ENCODE assay signal across 16 mouse cellular contexts in the genomic region with DNA sequence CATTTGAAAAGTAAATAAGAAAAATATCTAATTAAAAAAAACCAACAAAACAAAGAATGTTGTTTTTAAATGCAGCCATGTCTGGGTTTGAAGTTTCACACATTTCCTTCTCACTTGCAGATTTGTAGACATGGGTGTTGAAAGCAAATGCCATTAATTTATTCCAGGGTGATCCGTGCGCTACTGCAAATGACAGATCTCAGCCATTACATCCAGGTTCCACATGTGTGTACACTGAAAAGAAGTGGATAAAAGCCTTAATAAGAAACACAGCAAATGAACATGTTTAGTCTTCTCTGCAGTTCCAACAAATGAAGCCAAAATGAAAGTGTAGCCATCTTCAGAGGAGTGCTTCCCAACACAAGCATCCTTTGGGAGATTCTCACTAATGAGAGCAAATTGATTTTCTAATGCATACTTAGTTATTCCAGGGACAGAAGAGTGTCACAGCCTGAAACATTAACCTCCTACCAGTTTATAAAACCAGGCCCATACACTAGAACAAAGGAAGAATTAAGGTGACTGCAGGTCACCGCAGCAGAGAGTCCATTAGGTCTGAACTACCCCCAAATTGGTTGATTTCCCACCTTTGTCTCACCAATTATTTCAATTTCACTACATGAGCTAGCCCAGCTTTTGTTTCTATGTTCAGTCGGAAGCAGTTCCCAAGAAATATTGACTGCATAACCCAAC.
DNase-seq lines count a peak whose midpoint lies in the region; ATAC-seq lines count a peak whose summit lies in the region.
"Had no signal": no experiment of that assay in that cellular context is flagged by ENCODE, and none has a peak within 500 bp of the region (broad histone marks: within the 10 kb centered on the region; RNA-seq: fewer than 3 reads in every experiment).

No protein-coding gene starts in this region.

- H3K4me2 ChIP-seq in lung, embryonic 15.5 days, result no peak overlapping the region
- peak overlapping the region; percentile 0; the same call in 1 of the 2 replicates for H3K4me2 ChIP-seq in forebrain, embryonic 14.5 days (ENCODE audit: low read length)
- no peak overlapping the region for H3K4me2 ChIP-seq in midbrain, embryonic 14.5 days (ENCODE audit: low read length)
- H3K4me2 ChIP-seq: embryonic facial prominence, embryonic 12.5 days; heart, embryonic 11.5 days; liver, embryonic 13.5 days had no signal

- peak; percentile 76; the same call in 1 of the 2 replicates for ATAC-seq in lung, embryonic 15.5 days (ENCODE audit: borderline replicate concordance, extremely low read depth, low FRiP score, low TSS enrichment)
- ATAC-seq in forebrain, embryonic 14.5 days, result peak; percentile 82
- no peak for ATAC-seq in midbrain, embryonic 14.5 days (ENCODE audit: low FRiP score, low TSS enrichment)
- ATAC-seq: inflammation-experienced regulatory T-cells, adult 6 months had no signal

- H3K4me1 ChIP-seq in lung, embryonic 15.5 days, result peaks cover 12% of the 10 kb centered on the region; the same call in 1 of the 2 replicates
- no peaks in the 10 kb centered on the region for H3K4me1 ChIP-seq in embryonic facial prominence, embryonic 10.5 days
- H3K4me1 ChIP-seq in forebrain, embryonic 14.5 days (ENCODE audit: control insufficient read depth, insufficient read depth, low read length), result peaks cover 10% of the 10 kb centered on the region; the same call in 1 of the 2 replicates
- H3K4me1 ChIP-seq in midbrain, embryonic 14.5 days (ENCODE audit: control insufficient read depth, insufficient read depth, low read length), result peaks cover 4% of the 10 kb centered on the region; the same call in 1 of the 2 replicates
- H3K4me1 ChIP-seq: embryonic facial prominence, embryonic 12.5 days; liver, embryonic 13.5 days had no signal

- H3K36me3 ChIP-seq in lung, embryonic 15.5 days, result no peaks in the 10 kb centered on the region
- no peaks in the 10 kb centered on the region for H3K36me3 ChIP-seq in embryonic facial prominence, embryonic 10.5 days (replicated peaks)
- H3K36me3 ChIP-seq in forebrain, embryonic 14.5 days (ENCODE audit: control insufficient read depth, insufficient read depth, low read length), result no peaks in the 10 kb centered on the region
- H3K36me3 ChIP-seq in midbrain, embryonic 14.5 days (ENCODE audit: control insufficient read depth, insufficient read depth, low read length), result no peaks in the 10 kb centered on the region
- H3K36me3 ChIP-seq: embryonic facial prominence, embryonic 12.5 days; liver, embryonic 13.5 days had no signal

- H3K9me3 ChIP-seq in lung, embryonic 15.5 days, result no peaks in the 10 kb centered on the region
- no peaks in the 10 kb centered on the region for H3K9me3 ChIP-seq in embryonic facial prominence, embryonic 10.5 days
- no peaks in the 10 kb centered on the region for H3K9me3 ChIP-seq in forebrain, embryonic 14.5 days (replicated peaks; ENCODE audit: control insufficient read depth, low read length)
- no peaks in the 10 kb centered on the region for H3K9me3 ChIP-seq in midbrain, embryonic 14.5 days (ENCODE audit: control insufficient read depth, low read length)
- H3K9me3 ChIP-seq: embryonic facial prominence, embryonic 12.5 days; liver, embryonic 13.5 days had no signal

- DNase-seq in lung, postnatal 36 days, result no peak
- DNase-seq in embryonic facial prominence, embryonic 10.5 days (ENCODE audit: low spot score), result no peak
- peak; percentile 68 for DNase-seq in forebrain, embryonic 14.5 days (ENCODE audit: low spot score)
- DNase-seq in midbrain, embryonic 14.5 days, result peak; percentile 19
- DNase-seq in c-Kit-positive CD71-positive TER-119-positive erythroid progenitor cells, embryonic 14.5 days (ENCODE audit: low spot score), result no peak
- DNase-seq in cerebellum, adult 11-12 months, result no peak
- DNase-seq in urinary bladder, postnatal 36 days (ENCODE audit: low spot score in 2 of 2), result no peak
- DNase-seq: cerebellum, adult 18-20 months; heart, postnatal 14 days; liver, embryonic 13.5 days; right cerebral cortex, postnatal 25 days; thymus, postnatal 4 days had no signal

- H3K9ac ChIP-seq in lung, embryonic 15.5 days, result no peak overlapping the region
- no peak overlapping the region for H3K9ac ChIP-seq in forebrain, embryonic 14.5 days (ENCODE audit: low read length)
- no peak overlapping the region for H3K9ac ChIP-seq in midbrain, embryonic 14.5 days (replicated peaks; ENCODE audit: low read length)
- H3K9ac ChIP-seq: embryonic facial prominence, embryonic 12.5 days; liver, embryonic 13.5 days had no signal

- H3K4me3 ChIP-seq in lung, embryonic 15.5 days, result no peak overlapping the region
- no peak overlapping the region for H3K4me3 ChIP-seq in embryonic facial prominence, embryonic 10.5 days
- H3K4me3 ChIP-seq in forebrain, embryonic 14.5 days (ENCODE audit: low read depth, low read length), result no peak overlapping the region
- H3K4me3 ChIP-seq in midbrain, embryonic 14.5 days (replicated peaks; ENCODE audit: low read depth, low read length), result no peak overlapping the region
- H3K4me3 ChIP-seq: embryonic facial prominence, embryonic 12.5 days; liver, embryonic 13.5 days had no signal

- 51% methylated on average over 4 of the region's 4 CpGs for WGBS in lung, embryonic 15.5 days
- WGBS in embryonic facial prominence, embryonic 10.5 days, result 76% methylated on average over 4 of the region's 4 CpGs
- WGBS in forebrain, embryonic 14.5 days, result 16% methylated on average over 4 of the region's 4 CpGs
- WGBS in midbrain, embryonic 14.5 days, result 56% methylated on average over 4 of the region's 4 CpGs

- no peaks in the 10 kb centered on the region for H3K27me3 ChIP-seq in lung, embryonic 15.5 days
- no peaks in the 10 kb centered on the region for H3K27me3 ChIP-seq in embryonic facial prominence, embryonic 10.5 days (replicated peaks; ENCODE audit: low read depth, poor library complexity, severe bottlenecking)
- H3K27me3 ChIP-seq in forebrain, embryonic 14.5 days (replicated peaks; ENCODE audit: control insufficient read depth, insufficient read depth, low read length), result no peaks in the 10 kb centered on the region
- no peaks in the 10 kb centered on the region for H3K27me3 ChIP-seq in midbrain, embryonic 14.5 days (ENCODE audit: control insufficient read depth, insufficient read depth, low read length)
- H3K27me3 ChIP-seq: embryonic facial prominence, embryonic 12.5 days; liver, embryonic 13.5 days had no signal

- peak overlapping the region; percentile 39 for H3K27ac ChIP-seq in lung, embryonic 15.5 days
- H3K27ac ChIP-seq in embryonic facial prominence, embryonic 10.5 days (replicated peaks), result 0 out of 2 replicates have a peak overlapping the region, but pooled peaks have one; percentile 14
- H3K27ac ChIP-seq in forebrain, embryonic 14.5 days (ENCODE audit: low read depth, low read length), result peak overlapping the region; percentile 59
- no peak overlapping the region for H3K27ac ChIP-seq in midbrain, embryonic 14.5 days (replicated peaks; ENCODE audit: low read depth, low read length)
- H3K27ac ChIP-seq: embryonic facial prominence, embryonic 12.5 days; liver, embryonic 13.5 days had no signal

Comparison
In these comparisons a context has a peak if more than half of its experiments do, and no peak if none do; other contexts are left out.
1. DNase-seq: peak in forebrain, embryonic 14.5 days (single experiment) and midbrain, embryonic 14.5 days (single experiment); none in lung, postnatal 36 days (single experiment), embryonic facial prominence, embryonic 10.5 days (single experiment), c-Kit-positive CD71-positive TER-119-positive erythroid progenitor cells, embryonic 14.5 days (single experiment), cerebellum, adult 11-12 months (single experiment) and urinary bladder, postnatal 36 days (0 of 2).